Mouse (Mus musculus): ENCODE measurements around the gene Palm2.

DNA sequence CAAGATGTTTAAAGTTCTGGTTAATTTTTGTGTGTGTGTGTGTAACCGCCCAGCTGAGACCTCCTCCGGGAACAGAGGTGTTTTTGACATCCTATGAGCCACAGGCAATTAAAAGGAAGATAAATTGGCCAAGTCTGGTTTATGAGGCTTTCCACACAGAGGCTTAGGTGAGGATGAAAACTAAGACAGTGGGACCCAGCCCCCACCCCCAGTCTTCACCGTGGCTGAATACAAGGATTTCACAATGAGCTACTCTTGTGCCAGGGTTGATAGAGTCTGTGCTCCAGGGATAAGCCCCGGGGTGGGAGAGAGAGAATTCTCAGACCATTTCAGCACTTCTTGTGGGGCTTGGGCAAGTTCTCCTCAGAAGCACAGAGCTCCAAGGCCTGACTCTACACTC lies 317.0 kb downstream of the Palm2 start:
- TF ChIP-seq GATA1 (IDR thresholded peaks at IDR 0.05; ENCODE audit: borderline replicate concordance, low read length) (no peak), FLI1 (IDR thresholded peaks at IDR 0.05; ENCODE audit: low read length) (no peak)
